Mouse (Mus musculus): ENCODE results near the gene Snrnp40.

Gene Snrnp40

DNA sequence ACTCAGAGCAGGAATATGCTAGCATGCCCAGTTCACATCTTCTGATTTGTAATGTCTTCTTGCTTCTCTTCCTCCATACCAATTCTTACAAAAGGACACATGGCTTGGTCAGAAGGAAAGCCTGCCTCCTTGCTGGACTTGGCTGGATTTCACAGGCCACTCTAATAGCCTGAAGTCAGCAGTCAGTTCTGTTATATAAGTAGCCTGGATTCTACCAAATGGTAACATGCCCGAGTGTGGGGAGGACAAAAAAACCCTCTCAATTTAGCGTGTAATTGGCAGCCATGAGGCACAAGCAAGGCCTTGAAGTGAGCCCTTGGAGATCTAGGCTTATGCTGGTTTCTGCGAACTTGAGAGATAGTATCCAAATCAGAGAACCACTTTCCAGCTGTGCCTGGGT is 27.3 kb downstream of the Snrnp40 start:
- DNase-seq, result peak in 1 of 2 experiments; percentile 32

DNA sequence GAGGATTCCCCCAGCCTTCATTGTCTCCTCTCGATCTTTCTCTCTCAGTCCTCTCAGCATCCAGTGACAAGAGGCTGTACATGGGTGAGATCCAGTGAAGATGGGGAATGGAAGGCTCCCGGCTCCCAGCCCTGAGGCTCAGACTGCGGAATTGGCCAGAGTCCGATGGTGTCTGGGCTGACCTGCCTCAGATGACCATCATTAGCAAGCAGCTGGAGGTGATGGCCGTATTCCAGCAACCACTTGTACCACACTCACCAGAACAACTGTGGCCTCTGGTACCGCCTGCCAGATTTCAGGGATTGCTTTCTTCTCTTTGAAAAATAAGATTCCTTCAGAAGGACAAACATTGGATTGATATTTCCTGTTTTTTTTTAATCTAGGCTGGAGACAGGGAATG is 29.6 kb downstream of the Snrnp40 start:
- DNase-seq, result peak; percentile 62 to 69

DNA sequence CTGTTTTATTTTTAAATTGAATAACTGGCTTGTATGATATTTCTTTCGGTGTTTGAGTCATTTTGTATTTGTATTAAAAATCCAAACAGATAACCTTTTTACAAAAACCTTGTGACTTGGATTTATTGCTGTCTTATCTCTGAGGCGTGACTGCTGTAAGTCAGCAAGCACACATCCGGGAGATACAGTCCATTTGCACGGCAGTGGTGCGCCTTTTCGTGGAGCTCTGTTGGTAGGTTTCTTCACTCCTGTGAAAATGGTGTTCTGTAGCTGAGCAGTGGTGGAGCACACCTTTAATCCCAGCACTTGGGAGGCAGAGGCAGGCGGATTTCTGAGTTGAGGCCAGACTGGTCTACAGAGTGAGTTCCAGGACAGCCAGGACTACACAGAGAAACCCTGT is 30.0 kb downstream of the Snrnp40 start:
- DNase-seq, result no peak

DNA sequence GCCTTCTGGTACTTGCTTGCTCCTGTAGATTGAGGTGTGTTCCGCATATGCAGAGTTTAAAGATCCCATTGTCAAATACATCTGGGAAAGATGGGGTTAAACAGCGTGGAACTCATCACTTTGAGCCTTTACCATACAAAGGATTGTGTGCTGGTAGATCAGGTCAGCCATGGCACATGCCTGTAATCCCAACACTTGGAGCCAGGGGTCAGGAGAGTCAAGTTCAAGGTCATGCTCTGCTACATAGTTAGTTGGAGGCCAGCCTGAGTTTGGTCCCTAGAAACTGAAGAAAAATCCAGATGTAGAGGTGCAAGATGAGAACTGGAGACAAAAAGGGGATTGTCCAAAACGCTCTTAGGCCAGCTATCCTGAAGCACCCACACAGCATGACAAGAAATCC is 31.3 kb downstream of the Snrnp40 start:
- peak; percentile 50 to 52 for DNase-seq

All from cerebellum, postnatal 10 days (tissue).